Mouse (Mus musculus) myocyte (in vitro differentiated cells): Measurements from ENCODE around the gene Xpo6.

Source experiments
- POLR2A ChIP-seq: IDR thresholded peaks from one replicate; pipeline ENCODE4 v1.6.1; 2011; ENCODE audit warnings: low read depth, mild to moderate bottlenecking, control low read depth, moderate library complexity; ENCODE audit not compliant: insufficient read length
- SRF ChIP-seq: IDR thresholded peaks from one replicate; pipeline ENCODE4 v1.6.1; 2011; ENCODE audit warnings: low read depth; ENCODE audit not compliant: control insufficient read depth, insufficient read length
- TCF12 ChIP-seq: IDR thresholded peaks from one replicate; pipeline ENCODE4 v1.6.1; 2011; ENCODE audit warnings: mild to moderate bottlenecking, control low read depth; ENCODE audit not compliant: poor library complexity, insufficient read depth, severe bottlenecking

DNA sequence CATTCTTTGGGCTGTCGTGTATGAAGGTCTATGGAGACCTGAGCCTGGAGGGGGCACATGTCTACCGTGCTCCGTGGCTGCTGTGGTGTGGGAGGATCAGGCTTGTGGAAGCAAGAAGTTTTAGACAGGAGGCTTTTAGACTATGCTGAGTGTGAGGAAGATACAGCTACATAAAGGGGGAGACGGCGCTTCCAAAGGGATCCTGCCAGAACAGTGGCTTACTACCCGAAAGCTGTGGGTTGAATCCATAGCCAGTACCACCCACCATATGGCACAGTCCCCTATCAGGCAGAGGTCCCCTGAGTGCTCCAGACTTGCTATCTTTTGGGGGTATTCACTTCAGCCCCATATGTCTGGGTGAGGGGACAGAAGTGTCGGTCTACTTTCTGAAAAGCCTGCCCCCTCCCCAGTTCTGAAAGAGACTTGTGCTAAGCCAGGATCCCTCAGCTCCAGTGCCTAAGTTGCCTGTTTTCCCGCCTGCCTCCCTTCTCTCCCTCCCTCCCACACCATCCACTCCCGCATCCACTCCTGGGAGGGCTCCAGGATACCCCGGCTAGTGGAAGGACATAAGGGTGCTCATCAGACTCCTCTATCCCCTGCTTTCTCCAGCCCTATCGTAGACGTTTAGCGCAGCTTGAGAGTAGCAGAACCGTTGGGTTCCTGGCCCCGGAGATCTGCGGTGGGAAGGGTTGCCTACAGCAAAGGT, 119.2 kb downstream of the Xpo6 start:
- TF ChIP-seq POLR2A (no peak), TCF12 (no peak), SRF (no peak)
